In the genomic region with DNA sequence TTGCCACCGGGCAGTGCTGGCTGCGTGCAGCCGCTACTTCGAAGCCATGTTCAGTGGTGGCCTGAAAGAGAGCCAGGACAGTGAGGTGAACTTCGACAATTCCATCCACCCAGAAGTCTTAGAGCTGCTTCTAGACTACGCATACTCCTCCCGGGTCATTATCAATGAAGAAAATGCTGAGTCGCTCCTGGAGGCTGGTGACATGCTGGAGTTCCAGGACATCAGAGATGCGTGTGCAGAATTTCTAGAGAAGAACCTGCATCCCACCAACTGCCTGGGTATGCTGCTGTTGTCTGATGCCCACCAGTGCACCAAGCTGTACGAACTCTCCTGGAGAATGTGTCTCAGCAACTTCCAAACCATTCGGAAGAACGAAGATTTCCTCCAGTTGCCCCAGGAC, we compare ENCODE assay signal across 9 mouse cellular contexts. TPM values are rescaled to one million over a fixed set of nuclear protein-coding genes. Genes with fewer than 3 reads are reported as not detected.
DNase-seq lines count a peak whose midpoint lies in the region; ATAC-seq lines count a peak whose summit lies in the region.
"Had no signal": no experiment of that assay in that cellular context is flagged by ENCODE, and none has a peak within 500 bp of the region (broad histone marks: within the 10 kb centered on the region; RNA-seq: fewer than 3 reads in every experiment).

No protein-coding gene starts in this region.

- WGBS in limb, embryonic 13.5 days = 93% methylated on average over 12 of the region's 12 CpGs
- 95% methylated on average over 12 of the region's 12 CpGs for WGBS in limb, embryonic 10.5 days
- WGBS in forebrain, embryonic 11.5 days = 92% methylated on average over 12 of the region's 12 CpGs
- WGBS in hindbrain, embryonic 15.5 days = 74% methylated on average over 12 of the region's 12 CpGs
- 64% methylated on average over 12 of the region's 12 CpGs for WGBS in neural tube, embryonic 15.5 days

- H3K9ac ChIP-seq in limb, embryonic 13.5 days = no peak overlapping the region
- H3K9ac ChIP-seq in forebrain, embryonic 11.5 days (ENCODE audit: low read length) = no peak overlapping the region
- H3K9ac ChIP-seq in hindbrain, embryonic 15.5 days = no peak overlapping the region
- peak overlapping the region; percentile 70; the same call in 1 of the 2 replicates for H3K9ac ChIP-seq in neural tube, embryonic 15.5 days (replicated peaks)

- H3K4me1 ChIP-seq in limb, embryonic 13.5 days = peaks cover 81% of the 10 kb centered on the region
- H3K4me1 ChIP-seq in limb, embryonic 10.5 days = peaks cover 78% of the 10 kb centered on the region
- peaks cover 43% of the 10 kb centered on the region for H3K4me1 ChIP-seq in forebrain, embryonic 11.5 days (replicated peaks; ENCODE audit: control insufficient read depth, insufficient read depth, low read length)
- H3K4me1 ChIP-seq in hindbrain, embryonic 15.5 days (replicated peaks) = peaks cover 86% of the 10 kb centered on the region
- peaks cover 81% of the 10 kb centered on the region for H3K4me1 ChIP-seq in neural tube, embryonic 15.5 days

- H3K4me2 ChIP-seq in limb, embryonic 13.5 days (replicated peaks) = peak overlapping the region; percentile 93
- H3K4me2 ChIP-seq in forebrain, embryonic 11.5 days (ENCODE audit: low read depth, low read length, severe bottlenecking) = no peak overlapping the region; the same call in 1 of the 2 replicates
- peak overlapping the region; percentile 91 for H3K4me2 ChIP-seq in hindbrain, embryonic 15.5 days
- peak overlapping the region; percentile 92 for H3K4me2 ChIP-seq in neural tube, embryonic 15.5 days

- no peak for ATAC-seq in limb, embryonic 13.5 days (ENCODE audit: low FRiP score, low read depth)
- no peak for ATAC-seq in forebrain, embryonic 11.5 days (replicated peaks; ENCODE audit: low FRiP score)
- no peak for ATAC-seq in hindbrain, embryonic 15.5 days (ENCODE audit: low FRiP score, low read depth)
- no peak for ATAC-seq in neural tube, embryonic 15.5 days (ENCODE audit: low FRiP score)

- no peak overlapping the region for H3K27ac ChIP-seq in limb, embryonic 13.5 days
- H3K27ac ChIP-seq in limb, embryonic 10.5 days = no peak overlapping the region
- H3K27ac ChIP-seq in forebrain, embryonic 11.5 days (ENCODE audit: low read depth, low read length) = no peak overlapping the region
- no peak overlapping the region for H3K27ac ChIP-seq in hindbrain, embryonic 15.5 days (replicated peaks)
- H3K27ac ChIP-seq in neural tube, embryonic 15.5 days (replicated peaks) = peak overlapping the region; percentile 45; the same call in 1 of the 2 replicates

- H3K9me3 ChIP-seq in limb, embryonic 13.5 days = no peaks in the 10 kb centered on the region
- no peaks in the 10 kb centered on the region for H3K9me3 ChIP-seq in limb, embryonic 10.5 days (replicated peaks)
- H3K9me3 ChIP-seq in forebrain, embryonic 11.5 days (ENCODE audit: control insufficient read depth, low read length) = no peaks in the 10 kb centered on the region
- H3K9me3 ChIP-seq in hindbrain, embryonic 15.5 days = no peaks in the 10 kb centered on the region
- H3K9me3 ChIP-seq in neural tube, embryonic 15.5 days (replicated peaks) = no peaks in the 10 kb centered on the region

- peaks cover 54% of the 10 kb centered on the region for H3K36me3 ChIP-seq in limb, embryonic 13.5 days
- H3K36me3 ChIP-seq in limb, embryonic 10.5 days = peaks cover 56% of the 10 kb centered on the region
- H3K36me3 ChIP-seq in forebrain, embryonic 11.5 days (ENCODE audit: control insufficient read depth, insufficient read depth, low read length) = peaks cover 17% of the 10 kb centered on the region
- peaks cover 13% of the 10 kb centered on the region; the same call in 1 of the 2 replicates for H3K36me3 ChIP-seq in hindbrain, embryonic 15.5 days
- H3K36me3 ChIP-seq in neural tube, embryonic 15.5 days = peaks cover 24% of the 10 kb centered on the region

- no peak for DNase-seq in limb, embryonic 10.5 days (ENCODE audit: low spot score)
- peak; percentile 49 for DNase-seq in forebrain, embryonic 11.5 days (ENCODE audit: low spot score)
- no peak for DNase-seq in adipocyte (ENCODE audit: low spot score)
- DNase-seq in cerebellum, adult 11-12 months = no peak
- DNase-seq: kidney, postnatal 14 days; lung, postnatal 14 days had no signal

- 0 out of 2 replicates have a peak, but pooled peaks cover 3% of the 10 kb centered on the region for H3K27me3 ChIP-seq in limb, embryonic 13.5 days
- H3K27me3 ChIP-seq in limb, embryonic 10.5 days (ENCODE audit: low read depth, poor library complexity, severe bottlenecking) = no peaks in the 10 kb centered on the region
- no peaks in the 10 kb centered on the region for H3K27me3 ChIP-seq in forebrain, embryonic 11.5 days (ENCODE audit: control insufficient read depth, insufficient read depth, low read length)
- no peaks in the 10 kb centered on the region for H3K27me3 ChIP-seq in hindbrain, embryonic 15.5 days
- H3K27me3 ChIP-seq in neural tube, embryonic 15.5 days (replicated peaks) = no peaks in the 10 kb centered on the region

- no peak overlapping the region for H3K4me3 ChIP-seq in limb, embryonic 13.5 days
- H3K4me3 ChIP-seq in limb, embryonic 10.5 days = no peak overlapping the region
- 0 out of 2 replicates have a peak overlapping the region, but pooled peaks have one; percentile 98 for H3K4me3 ChIP-seq in forebrain, embryonic 11.5 days (ENCODE audit: low read depth, low read length)
- H3K4me3 ChIP-seq in hindbrain, embryonic 15.5 days = peak overlapping the region; percentile 86
- peak overlapping the region; percentile 92 for H3K4me3 ChIP-seq in neural tube, embryonic 15.5 days (replicated peaks)

RNA-seq across cellular contexts. Expression of a gene that starts 4.3 kb away (rescaled TPM):
- 8.2 and 8.9 TPM in 2 replicates for polyA plus RNA-seq in limb, embryonic 13.5 days (2015; fragmentation: Nextera tagmentation; extraction: Ambion mirVana)
- polyA plus RNA-seq in limb, embryonic 10.5 days (2016; fragmentation: Nextera tagmentation; extraction: Ambion mirVana) = 2.5 and 4.3 TPM in 2 replicates
- polyA plus RNA-seq in forebrain, embryonic 11.5 days (2014; fragmentation: Nextera tagmentation; extraction: Ambion mirVana) = 17.9 and 20.8 TPM in 2 replicates
- polyA plus RNA-seq in hindbrain, embryonic 15.5 days (2015; fragmentation: Nextera tagmentation; extraction: Ambion mirVana) = 57.3 and 59.7 TPM in 2 replicates
- 65.8 and 79.2 TPM in 2 replicates for polyA plus RNA-seq in neural tube, embryonic 15.5 days (2015; fragmentation: Nextera tagmentation; extraction: Ambion mirVana)

RNA-seq across cellular contexts. Expression of a gene that starts 47.0 kb away (rescaled TPM):
- polyA plus RNA-seq in limb, embryonic 13.5 days (2015; fragmentation: Nextera tagmentation; extraction: Ambion mirVana) = 38.3 and 40.3 TPM in 2 replicates
- 15.2 and 18.2 TPM in 2 replicates for polyA plus RNA-seq in limb, embryonic 10.5 days (2016; fragmentation: Nextera tagmentation; extraction: Ambion mirVana)
- polyA plus RNA-seq in forebrain, embryonic 11.5 days (2014; fragmentation: Nextera tagmentation; extraction: Ambion mirVana) = 20.3 and 22.2 TPM in 2 replicates
- 45.2 and 52.9 TPM in 2 replicates for polyA plus RNA-seq in hindbrain, embryonic 15.5 days (2015; fragmentation: Nextera tagmentation; extraction: Ambion mirVana)
- 54.5 and 66.1 TPM in 2 replicates for polyA plus RNA-seq in neural tube, embryonic 15.5 days (2015; fragmentation: Nextera tagmentation; extraction: Ambion mirVana)

Comparison
In these comparisons a context has a peak if more than half of its experiments do, and no peak if none do; other contexts are left out.
1. H3K4me3 ChIP-seq: peak in forebrain, embryonic 11.5 days (single experiment), hindbrain, embryonic 15.5 days (single experiment) and neural tube, embryonic 15.5 days (single experiment); none in limb, embryonic 13.5 days (single experiment) and limb, embryonic 10.5 days (single experiment).